Mouse (Mus musculus): ENCODE results near the gene Trim33. TPM values are rescaled to one million over a fixed set of nuclear protein-coding genes. Genes with fewer than 3 reads are reported as not detected.

The Trim33 gene
- polyA plus RNA-seq, 1 experiment from 2014 or later: 31.9 TPM

GRCm38 (mm10) chr3:103278561-103279181 is 422 bp upstream of the Trim33 start:
- H3K36me3 ChIP-seq (replicated peaks; ENCODE audit: control insufficient read depth, insufficient read depth): no peaks in the 10 kb centered on the region
- DNase-seq (ENCODE audit: low spot score) (no peak), ATAC-seq (ENCODE audit: low FRiP score) (no peak)
- H3K27ac ChIP-seq: peak overlapping the region; percentile 96
- peak overlapping the region; percentile 88 for H3K4me3 ChIP-seq (replicated peaks; ENCODE audit: low read length)
- peak overlapping the region; percentile 73 for H3K4me2 ChIP-seq (replicated peaks)
- WGBS: 15% methylated on average over 11 of the region's 11 CpGs
- peak overlapping the region; percentile 91 for H3K9ac ChIP-seq
- H3K4me1 ChIP-seq (replicated peaks; ENCODE audit: control insufficient read depth, insufficient read depth, low read length): peaks cover 24% of the 10 kb centered on the region
- H3K27me3 ChIP-seq (ENCODE audit: control insufficient read depth, insufficient read depth, low read length): no peaks in the 10 kb centered on the region
- H3K9me3 ChIP-seq (ENCODE audit: control insufficient read depth, low read length): no peaks in the 10 kb centered on the region

- peak overlapping the region; percentile 96 for H3K4me2 ChIP-seq (replicated peaks)
- H3K27ac ChIP-seq: peak overlapping the region; percentile 96
- H3K4me3 ChIP-seq (replicated peaks; ENCODE audit: low read length): peak overlapping the region; percentile 88
- H3K9me3 ChIP-seq (ENCODE audit: control insufficient read depth, low read length): no peaks in the 10 kb centered on the region
- ATAC-seq (ENCODE audit: low FRiP score): peak; percentile 64
- under 1% methylated on average over 34 of the region's 36 CpGs for WGBS
- H3K27me3 ChIP-seq (ENCODE audit: control insufficient read depth, insufficient read depth, low read length): no peaks in the 10 kb centered on the region
- H3K36me3 ChIP-seq (replicated peaks; ENCODE audit: control insufficient read depth, insufficient read depth): no peaks in the 10 kb centered on the region
- H3K4me1 ChIP-seq (replicated peaks; ENCODE audit: control insufficient read depth, insufficient read depth, low read length): peaks cover 24% of the 10 kb centered on the region
- peak overlapping the region; percentile 91 for H3K9ac ChIP-seq
- peak; percentile 33 for DNase-seq (ENCODE audit: low spot score)
These were observed 1.2 kb downstream of the Trim33 start for GRCm38 (mm10) chr3:103280241-103280761.

GRCm38 (mm10) chr3:103280875-103281274 is 1.8 kb downstream of the Trim33 start:
- WGBS: 32% methylated on average over 5 of the region's 5 CpGs
- Histone ChIP-seq H3K9ac (peak overlapping the region; percentile 91), H3K27ac (peak overlapping the region; percentile 96; the same call in 1 of the 2 replicates), H3K4me3 (replicated peaks; ENCODE audit: low read length) (peak overlapping the region; percentile 88), H3K27me3 (ENCODE audit: control insufficient read depth, insufficient read depth, low read length) (no peaks in the 10 kb centered on the region), H3K4me1 (replicated peaks; ENCODE audit: control insufficient read depth, insufficient read depth, low read length) (peaks cover 24% of the 10 kb centered on the region), H3K9me3 (ENCODE audit: control insufficient read depth, low read length) (no peaks in the 10 kb centered on the region), H3K36me3 (replicated peaks; ENCODE audit: control insufficient read depth, insufficient read depth) (no peaks in the 10 kb centered on the region), H3K4me2 (replicated peaks) (peak overlapping the region; percentile 96)
- no peak for ATAC-seq (ENCODE audit: low FRiP score)
- no peak for DNase-seq (ENCODE audit: low spot score)

GRCm38 (mm10) chr3:103288761-103289160 is 9.7 kb downstream of the Trim33 start:
- Histone ChIP-seq H3K27me3 (ENCODE audit: control insufficient read depth, insufficient read depth, low read length) (no peaks in the 10 kb centered on the region), H3K4me2 (replicated peaks) (no peak overlapping the region), H3K9ac (no peak overlapping the region), H3K4me3 (replicated peaks; ENCODE audit: low read length) (no peak overlapping the region), H3K27ac (no peak overlapping the region), H3K9me3 (ENCODE audit: control insufficient read depth, low read length) (0 out of 2 replicates have a peak, but pooled peaks cover 6% of the 10 kb centered on the region), H3K36me3 (replicated peaks; ENCODE audit: control insufficient read depth, insufficient read depth) (no peaks in the 10 kb centered on the region), H3K4me1 (replicated peaks; ENCODE audit: control insufficient read depth, insufficient read depth, low read length) (no peaks in the 10 kb centered on the region; the same call in 1 of the 2 replicates)
- 90% methylated on average over 4 of the region's 4 CpGs for WGBS
- ATAC-seq (ENCODE audit: low FRiP score): no peak
- DNase-seq (ENCODE audit: low spot score): no peak

GRCm38 (mm10) chr3:103291087-103291486 is 12.0 kb downstream of the Trim33 start:
- no peak for ATAC-seq (ENCODE audit: low FRiP score)
- 0 out of 2 replicates have a peak, but pooled peaks cover 6% of the 10 kb centered on the region for H3K9me3 ChIP-seq (ENCODE audit: control insufficient read depth, low read length)
- H3K9ac ChIP-seq: no peak overlapping the region
- no peak overlapping the region for H3K4me2 ChIP-seq (replicated peaks)
- no peak overlapping the region for H3K4me3 ChIP-seq (replicated peaks; ENCODE audit: low read length)
- H3K27me3 ChIP-seq (ENCODE audit: control insufficient read depth, insufficient read depth, low read length): no peaks in the 10 kb centered on the region
- WGBS: 94% methylated on average over 2 of the region's 2 CpGs
- H3K27ac ChIP-seq: no peak overlapping the region
- H3K4me1 ChIP-seq (replicated peaks; ENCODE audit: control insufficient read depth, insufficient read depth, low read length): no peaks in the 10 kb centered on the region; the same call in 1 of the 2 replicates
- DNase-seq (ENCODE audit: low spot score): no peak
- no peaks in the 10 kb centered on the region for H3K36me3 ChIP-seq (replicated peaks; ENCODE audit: control insufficient read depth, insufficient read depth)

GRCm38 (mm10) chr3:103305411-103305982 is 26.4 kb downstream of the Trim33 start:
- 78% methylated on average over 6 of the region's 6 CpGs for WGBS
- no peak for ATAC-seq (ENCODE audit: low FRiP score)
- DNase-seq (ENCODE audit: low spot score): no peak
- no peaks in the 10 kb centered on the region for H3K9me3 ChIP-seq (ENCODE audit: control insufficient read depth, low read length)
- H3K27ac ChIP-seq: no peak overlapping the region
- H3K4me2 ChIP-seq (replicated peaks): no peak overlapping the region
- H3K4me1 ChIP-seq (replicated peaks; ENCODE audit: control insufficient read depth, insufficient read depth, low read length): no peaks in the 10 kb centered on the region
- H3K9ac ChIP-seq: no peak overlapping the region
- H3K27me3 ChIP-seq (ENCODE audit: control insufficient read depth, insufficient read depth, low read length): no peaks in the 10 kb centered on the region
- no peak overlapping the region for H3K4me3 ChIP-seq (replicated peaks; ENCODE audit: low read length)
- H3K36me3 ChIP-seq (replicated peaks; ENCODE audit: control insufficient read depth, insufficient read depth): no peaks in the 10 kb centered on the region

- peaks cover 14% of the 10 kb centered on the region for H3K36me3 ChIP-seq (replicated peaks; ENCODE audit: control insufficient read depth, insufficient read depth)
- no peak for DNase-seq (ENCODE audit: low spot score)
- no peak overlapping the region for H3K27ac ChIP-seq
- H3K9me3 ChIP-seq (ENCODE audit: control insufficient read depth, low read length): no peaks in the 10 kb centered on the region
- H3K4me1 ChIP-seq (replicated peaks; ENCODE audit: control insufficient read depth, insufficient read depth, low read length): no peaks in the 10 kb centered on the region
- no peak overlapping the region for H3K4me3 ChIP-seq (replicated peaks; ENCODE audit: low read length)
- no peak overlapping the region for H3K4me2 ChIP-seq (replicated peaks)
- H3K27me3 ChIP-seq (ENCODE audit: control insufficient read depth, insufficient read depth, low read length): no peaks in the 10 kb centered on the region
- H3K9ac ChIP-seq: no peak overlapping the region
- no peak for ATAC-seq (ENCODE audit: low FRiP score)
- 86% methylated on average over 5 of the region's 5 CpGs for WGBS
These were observed 30.2 kb downstream of the Trim33 start for GRCm38 (mm10) chr3:103309252-103309651.

GRCm38 (mm10) chr3:103309750-103310149 is 30.7 kb downstream of the Trim33 start:
- no peaks in the 10 kb centered on the region for H3K9me3 ChIP-seq (ENCODE audit: control insufficient read depth, low read length)
- no peaks in the 10 kb centered on the region for H3K27me3 ChIP-seq (ENCODE audit: control insufficient read depth, insufficient read depth, low read length)
- WGBS: 63% methylated on average over 1 of the region's 1 CpGs
- H3K36me3 ChIP-seq (replicated peaks; ENCODE audit: control insufficient read depth, insufficient read depth): peaks cover 19% of the 10 kb centered on the region
- H3K27ac ChIP-seq: no peak overlapping the region
- H3K4me1 ChIP-seq (replicated peaks; ENCODE audit: control insufficient read depth, insufficient read depth, low read length): no peaks in the 10 kb centered on the region
- DNase-seq (ENCODE audit: low spot score): no peak
- H3K4me2 ChIP-seq (replicated peaks): no peak overlapping the region
- no peak for ATAC-seq (ENCODE audit: low FRiP score)
- no peak overlapping the region for H3K9ac ChIP-seq
- no peak overlapping the region for H3K4me3 ChIP-seq (replicated peaks; ENCODE audit: low read length)

- Histone ChIP-seq H3K36me3 (replicated peaks; ENCODE audit: control insufficient read depth, insufficient read depth) (peaks cover 27% of the 10 kb centered on the region), H3K9ac (no peak overlapping the region), H3K4me2 (replicated peaks) (no peak overlapping the region), H3K27me3 (ENCODE audit: control insufficient read depth, insufficient read depth, low read length) (no peaks in the 10 kb centered on the region), H3K4me1 (replicated peaks; ENCODE audit: control insufficient read depth, insufficient read depth, low read length) (no peaks in the 10 kb centered on the region), H3K9me3 (ENCODE audit: control insufficient read depth, low read length) (no peaks in the 10 kb centered on the region), H3K4me3 (replicated peaks; ENCODE audit: low read length) (no peak overlapping the region), H3K27ac (no peak overlapping the region)
- ATAC-seq (ENCODE audit: low FRiP score) (no peak), DNase-seq (ENCODE audit: low spot score) (no peak)
These were observed 35.2 kb downstream of the Trim33 start for GRCm38 (mm10) chr3:103314291-103314690.

Data from hindbrain, embryonic 14.5 days (tissue).